Mouse (Mus musculus) hindbrain, embryonic 12.5 days (tissue): ENCODE results near the gene Capza3. TPM values are rescaled to one million over a fixed set of nuclear protein-coding genes. Genes with fewer than 3 reads are reported as not detected.
A peak's percentile ranks its signal among the peaks of the same experiment; 100 is the strongest.

Experiments
- ATAC-seq: fragments of 200-750 bp; cut with Nextera tagmentation; 2 replicates; pipeline ENCODE4 v1.8.0; 2017; ENCODE audit warnings: moderate TSS enrichment; ENCODE audit not compliant: low FRiP score
- H3K27ac ChIP-seq: fragments of 300-500 bp; sonication (generic); 2 replicates; pipeline ENCODE4 v1.5.1; 2016; ENCODE audit warnings: mild to moderate bottlenecking
- H3K27me3 ChIP-seq: fragments of 300-500 bp; sonication (generic); 2 replicates; pipeline ENCODE4 v1.6.1; 2016; ENCODE audit warnings: mild to moderate bottlenecking
- H3K36me3 ChIP-seq: fragments of 300-500 bp; sonication (generic); 2 replicates; pipeline ENCODE4 v1.6.1; 2016; ENCODE audit warnings: mild to moderate bottlenecking
- H3K4me1 ChIP-seq: fragments of 300-500 bp; sonication (generic); 2 replicates; pipeline ENCODE4 v1.6.1; 2016
- H3K4me2 ChIP-seq: fragments of 300-500 bp; sonication (generic); replicated peaks from 2 replicates; pipeline ENCODE4 v1.6.1; 2016; ENCODE audit warnings: mild to moderate bottlenecking
- H3K4me3 ChIP-seq: fragments of 300-500 bp; sonication (generic); 2 replicates; pipeline ENCODE4 v1.5.1; 2016; ENCODE audit warnings: mild to moderate bottlenecking
- H3K9ac ChIP-seq: fragments of 300-500 bp; sonication (generic); 2 replicates; pipeline ENCODE4 v1.6.1; 2016; ENCODE audit warnings: mild to moderate bottlenecking, moderate library complexity
- H3K9me3 ChIP-seq: fragments of 300-500 bp; sonication (generic); replicated peaks from 2 replicates; pipeline ENCODE4 v1.6.1; 2016; ENCODE audit warnings: mild to moderate bottlenecking
- WGBS: fragments of 180-500 bp; shearing (Covaris S2); methylation state at CpG from one replicate; pipeline ENCODE4 v1.1.7; 2016; 5-methylcytosine and 5-hydroxymethylcytosine counted together
- polyA plus RNA-seq: library from polyadenylated mRNA; unstranded; fragments of >200 nt; fragmentation: Nextera tagmentation; extraction: Ambion mirVana; gene quantifications from 2 replicates; pipeline ENCODE4 v1.2.1, GENCODE M21; 2016

Capza3 gene
- polyA plus RNA-seq = not detected in 2 replicates

DNA sequence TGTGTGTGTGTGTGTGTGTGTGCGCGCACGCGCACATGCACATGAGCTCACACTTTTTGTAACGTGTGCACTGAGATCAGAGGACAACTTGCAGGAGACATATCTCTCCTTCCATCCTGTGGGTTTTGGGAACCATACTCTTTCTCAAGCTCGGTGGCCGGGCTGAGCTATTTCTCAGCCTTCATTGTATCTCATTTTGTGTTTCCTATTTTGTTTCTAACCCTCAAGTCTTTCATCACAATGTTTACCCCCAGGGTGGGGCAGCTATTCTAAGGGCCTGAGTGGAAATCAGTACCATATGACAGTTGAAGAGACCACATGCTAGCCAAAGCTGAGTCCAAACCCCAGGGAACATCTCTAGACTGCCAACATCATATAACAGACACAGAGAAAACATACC is at the start of gene Capza3:
Capza3 (plus strand) TSS at position 301 of the 400 bp plus-strand sequence.
- no peaks in the 10 kb centered on the region for H3K27me3 ChIP-seq
- H3K36me3 ChIP-seq = no peaks in the 10 kb centered on the region
- no peak within 1 kb of the TSS for H3K27ac ChIP-seq
- no peak within 1 kb of the TSS for H3K4me3 ChIP-seq
- H3K4me1 ChIP-seq = no peaks in the 10 kb centered on the region
- no peak within 1 kb of the TSS for H3K4me2 ChIP-seq
- no peak within 1 kb of the TSS for H3K9ac ChIP-seq
- no peak for ATAC-seq
- no peaks in the 10 kb centered on the region for H3K9me3 ChIP-seq
- 88% methylated on average over 7 of the region's 7 CpGs for WGBS

DNA sequence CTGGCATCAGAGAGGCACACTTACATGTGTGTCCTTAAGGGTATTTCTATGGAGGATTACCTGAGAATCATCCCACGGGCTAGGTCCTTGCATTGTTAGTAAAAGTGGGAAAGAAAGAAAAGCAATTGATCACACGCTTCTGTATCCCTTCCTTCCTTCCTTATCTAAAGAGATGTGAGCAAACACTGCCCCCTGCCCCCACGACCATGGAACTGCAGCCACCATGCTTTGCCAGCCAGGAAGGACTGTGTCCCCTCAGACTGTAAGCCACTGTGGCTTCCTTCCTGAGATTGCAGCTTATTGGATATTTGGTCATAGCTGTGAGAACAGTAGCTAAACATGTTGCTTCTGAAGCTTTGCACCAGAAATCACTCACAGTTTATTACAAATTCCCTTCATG is 35.9 kb upstream of the Capza3 start:
- no peak for ATAC-seq
- Histone ChIP-seq H3K4me3 (no peak overlapping the region), H3K4me1 (no peaks in the 10 kb centered on the region), H3K4me2 (no peak overlapping the region), H3K36me3 (no peaks in the 10 kb centered on the region), H3K9ac (no peak overlapping the region), H3K9me3 (peaks cover 6% of the 10 kb centered on the region; the same call in 1 of the 2 replicates), H3K27me3 (no peaks in the 10 kb centered on the region), H3K27ac (no peak overlapping the region)
- 86% methylated on average over 3 of the region's 3 CpGs for WGBS

DNA sequence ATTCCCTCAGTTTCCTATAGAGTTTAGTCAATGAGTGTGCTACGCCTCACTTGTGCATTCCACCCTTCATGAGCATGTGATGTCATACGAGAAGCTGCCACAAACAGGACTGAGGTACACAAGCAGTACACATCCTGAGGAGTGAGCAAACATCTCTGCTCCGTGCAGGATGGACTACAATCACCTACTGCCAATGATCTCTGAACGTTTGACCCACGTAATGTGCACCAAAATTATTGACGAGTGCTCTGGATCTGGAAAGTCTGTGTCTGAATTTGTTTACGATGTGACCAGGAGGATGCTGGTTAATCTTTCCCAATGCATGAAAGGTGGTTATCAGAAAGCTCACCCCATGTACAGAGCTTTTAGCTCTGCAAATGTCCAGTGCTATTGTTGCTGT is 16.6 kb upstream of the Capza3 start:
- H3K4me3 ChIP-seq = no peak overlapping the region
- no peak overlapping the region for H3K9ac ChIP-seq
- ATAC-seq = no peak
- no peak overlapping the region for H3K4me2 ChIP-seq
- H3K4me1 ChIP-seq = no peaks in the 10 kb centered on the region
- H3K27me3 ChIP-seq = no peaks in the 10 kb centered on the region
- no peaks in the 10 kb centered on the region for H3K9me3 ChIP-seq
- WGBS = 85% methylated on average over 7 of the region's 7 CpGs
- no peak overlapping the region for H3K27ac ChIP-seq
- H3K36me3 ChIP-seq = no peaks in the 10 kb centered on the region

DNA sequence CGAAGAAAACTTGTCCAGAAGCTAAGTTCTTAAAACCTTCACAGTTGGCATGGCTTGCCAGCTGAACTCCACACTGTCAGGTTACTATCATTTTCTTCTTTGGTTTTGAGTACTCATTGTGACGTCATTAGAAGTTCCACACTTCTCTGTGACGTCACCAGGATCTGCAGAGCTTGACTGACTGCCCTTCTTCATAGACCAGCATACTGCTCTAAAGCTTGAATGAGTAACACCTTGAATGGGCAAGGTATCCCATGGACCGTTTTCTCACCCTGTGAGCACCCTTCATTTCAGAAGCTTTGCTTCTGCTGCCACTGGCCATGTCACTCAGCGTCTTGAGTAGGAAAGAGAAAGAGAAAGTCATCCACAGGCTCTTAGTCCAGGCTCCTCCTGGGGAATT is 305 bp downstream of the Capza3 start, which contains the start of gene Plcz1:
Plcz1 (minus strand) TSS at position 101 of the 400 bp plus-strand sequence.
- WGBS = 88% methylated on average over 5 of the region's 5 CpGs
- ATAC-seq = no peak
- Histone ChIP-seq H3K4me3 (no peak within 1 kb of the TSS), H3K27me3 (no peaks in the 10 kb centered on the region), H3K9ac (no peak within 1 kb of the TSS), H3K9me3 (no peaks in the 10 kb centered on the region), H3K36me3 (no peaks in the 10 kb centered on the region), H3K4me1 (no peaks in the 10 kb centered on the region), H3K27ac (no peak within 1 kb of the TSS), H3K4me2 (no peak within 1 kb of the TSS)

DNA sequence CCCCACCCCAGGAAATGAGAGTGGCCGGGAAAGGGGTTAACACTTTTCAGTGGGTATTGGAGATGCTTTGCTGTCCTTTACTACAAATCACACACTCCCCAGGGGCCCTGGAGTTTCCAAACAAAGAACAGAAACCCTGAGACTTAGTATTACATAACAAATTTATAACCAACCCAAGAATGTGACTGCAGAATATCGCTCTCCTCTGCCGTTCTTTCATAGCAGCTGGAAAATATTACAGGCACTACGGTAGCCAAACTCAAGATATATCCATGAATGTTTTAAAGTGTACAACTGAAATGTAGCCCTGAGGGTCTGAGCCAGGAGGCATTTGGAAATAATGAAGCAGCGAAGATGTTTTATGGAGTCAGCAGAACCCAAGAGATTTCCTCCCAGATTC is 10.4 kb downstream of the Capza3 start:
- 86% methylated on average over 5 of the region's 5 CpGs for WGBS
- no peak for ATAC-seq
- no peak overlapping the region for H3K4me2 ChIP-seq

DNA sequence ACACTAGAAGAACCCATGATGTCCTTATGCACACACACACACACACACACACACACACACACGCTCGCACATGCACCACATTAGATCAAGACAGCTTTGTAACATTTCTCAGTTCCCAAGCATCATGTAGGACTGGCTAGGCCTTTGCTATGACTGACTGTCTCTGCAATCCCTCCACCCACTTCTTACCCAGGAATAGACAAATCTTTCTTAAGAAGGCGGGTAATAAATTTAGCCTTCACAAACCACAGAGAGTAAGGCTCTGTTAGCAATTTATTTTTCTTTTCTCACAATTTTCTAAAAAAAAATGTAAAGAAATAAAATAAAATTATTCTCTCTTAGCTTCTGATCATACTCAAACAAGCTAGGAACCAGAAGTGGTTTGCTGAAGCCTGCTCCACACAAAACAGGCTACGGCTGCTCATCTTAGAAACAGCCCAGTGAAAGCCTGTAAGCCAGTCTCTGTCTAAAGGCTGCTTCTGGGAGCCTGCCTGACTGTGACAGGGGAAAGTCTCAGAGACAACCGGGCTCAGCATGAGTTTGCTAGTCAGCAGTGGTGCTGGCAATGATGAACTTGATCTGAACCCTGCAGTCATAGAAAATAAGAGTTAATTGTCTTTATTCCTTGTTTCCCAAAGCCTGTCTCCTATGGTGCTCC is 13.3 kb downstream of the Capza3 start:
- H3K27ac ChIP-seq = no peak overlapping the region
- no peaks in the 10 kb centered on the region for H3K4me1 ChIP-seq
- no peaks in the 10 kb centered on the region for H3K36me3 ChIP-seq
- ATAC-seq = no peak
- no peak overlapping the region for H3K4me2 ChIP-seq
- no peak overlapping the region for H3K4me3 ChIP-seq
- no peaks in the 10 kb centered on the region for H3K9me3 ChIP-seq
- H3K27me3 ChIP-seq = no peaks in the 10 kb centered on the region
- no peak overlapping the region for H3K9ac ChIP-seq
- 73% methylated on average over 5 of the region's 5 CpGs for WGBS

More for the DNA sequence above, 10.4 kb downstream of the Capza3 start:
- Histone ChIP-seq H3K27ac (no peak overlapping the region), H3K9me3 (no peaks in the 10 kb centered on the region), H3K36me3 (no peaks in the 10 kb centered on the region), H3K9ac (no peak overlapping the region), H3K27me3 (no peaks in the 10 kb centered on the region), H3K4me1 (no peaks in the 10 kb centered on the region), H3K4me3 (no peak overlapping the region)

DNA sequence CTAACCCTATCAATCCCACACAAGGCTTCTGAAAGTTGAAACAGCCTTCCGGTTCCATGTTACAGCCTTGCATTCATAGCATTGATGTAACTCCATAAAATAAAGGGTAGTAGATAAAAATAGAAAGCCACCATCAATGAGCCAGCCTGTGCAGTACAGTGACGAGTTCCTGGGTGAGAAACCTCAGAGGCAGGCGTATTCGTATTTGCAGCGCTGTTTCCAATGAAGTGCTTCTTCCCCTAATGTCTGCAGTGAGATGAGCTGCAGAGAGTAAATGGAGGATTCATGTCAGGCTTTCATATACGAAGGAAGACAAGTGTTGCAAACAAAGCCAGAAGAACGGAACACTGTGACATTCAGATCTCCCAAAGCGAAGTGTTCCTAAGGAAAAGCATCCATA is 28.1 kb downstream of the Capza3 start:
- no peaks in the 10 kb centered on the region for H3K36me3 ChIP-seq
- H3K9ac ChIP-seq = no peak overlapping the region
- H3K4me3 ChIP-seq = no peak overlapping the region
- 0 out of 2 replicates have a peak, but pooled peaks cover 8% of the 10 kb centered on the region for H3K9me3 ChIP-seq
- H3K4me2 ChIP-seq = no peak overlapping the region
- H3K27ac ChIP-seq = no peak overlapping the region
- no peaks in the 10 kb centered on the region for H3K27me3 ChIP-seq
- H3K4me1 ChIP-seq = no peaks in the 10 kb centered on the region
- no peak for ATAC-seq
- WGBS = 89% methylated on average over 8 of the region's 8 CpGs

DNA sequence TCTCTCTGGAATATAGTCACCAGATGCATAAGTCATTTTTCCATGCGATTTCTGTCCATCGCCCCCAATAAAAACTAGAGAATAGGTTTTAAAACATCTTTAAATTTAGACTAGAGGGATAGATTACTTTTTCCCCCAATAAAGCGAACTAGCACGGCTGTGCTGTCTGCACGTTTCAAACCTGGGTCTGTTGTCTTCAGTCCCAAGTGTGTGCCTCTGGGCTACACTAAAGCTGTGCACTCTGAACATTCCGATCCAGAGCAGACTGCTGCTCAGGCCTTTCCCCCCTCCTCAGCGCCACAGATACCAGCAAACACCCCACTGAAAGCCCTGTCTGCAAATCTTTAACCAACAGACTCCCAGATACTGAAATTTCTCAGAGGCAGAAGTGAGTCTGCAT is 39.9 kb downstream of the Capza3 start:
- Histone ChIP-seq H3K4me2 (no peak overlapping the region), H3K9ac (no peak overlapping the region), H3K27me3 (no peaks in the 10 kb centered on the region), H3K36me3 (no peaks in the 10 kb centered on the region), H3K9me3 (no peaks in the 10 kb centered on the region; the same call in 1 of the 2 replicates), H3K4me1 (no peaks in the 10 kb centered on the region), H3K4me3 (no peak overlapping the region), H3K27ac (no peak overlapping the region)
- no peak for ATAC-seq
- 92% methylated on average over 7 of the region's 7 CpGs for WGBS

DNA sequence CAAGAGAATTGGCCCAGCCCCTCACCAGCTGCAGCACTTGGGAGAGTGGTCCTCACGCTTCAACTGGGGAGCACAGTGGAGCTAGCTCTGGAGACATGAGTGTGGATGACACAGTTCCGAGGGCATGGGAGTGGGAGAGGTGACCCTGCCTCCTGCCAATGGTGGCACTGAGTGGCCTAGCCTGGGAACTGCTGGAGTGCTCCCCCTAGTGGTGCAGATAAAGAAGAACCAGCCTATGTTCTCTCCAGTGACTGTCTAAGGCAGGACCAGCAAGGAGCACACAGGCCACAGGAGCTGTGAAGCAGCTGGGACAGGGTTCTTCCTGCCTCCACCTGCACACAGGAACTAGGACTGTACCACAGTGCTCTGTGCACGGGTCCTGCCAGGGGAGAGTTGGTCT is 40.7 kb downstream of the Capza3 start:
- Histone ChIP-seq H3K4me1 (no peaks in the 10 kb centered on the region), H3K4me3 (no peak overlapping the region), H3K9ac (no peak overlapping the region), H3K36me3 (no peaks in the 10 kb centered on the region), H3K9me3 (no peaks in the 10 kb centered on the region; the same call in 1 of the 2 replicates), H3K27ac (no peak overlapping the region), H3K27me3 (no peaks in the 10 kb centered on the region), H3K4me2 (no peak overlapping the region)
- 0 out of 2 replicates have a peak, but pooled peaks have one; percentile 40 for ATAC-seq
- 80% methylated on average over 3 of the region's 3 CpGs for WGBS

DNA sequence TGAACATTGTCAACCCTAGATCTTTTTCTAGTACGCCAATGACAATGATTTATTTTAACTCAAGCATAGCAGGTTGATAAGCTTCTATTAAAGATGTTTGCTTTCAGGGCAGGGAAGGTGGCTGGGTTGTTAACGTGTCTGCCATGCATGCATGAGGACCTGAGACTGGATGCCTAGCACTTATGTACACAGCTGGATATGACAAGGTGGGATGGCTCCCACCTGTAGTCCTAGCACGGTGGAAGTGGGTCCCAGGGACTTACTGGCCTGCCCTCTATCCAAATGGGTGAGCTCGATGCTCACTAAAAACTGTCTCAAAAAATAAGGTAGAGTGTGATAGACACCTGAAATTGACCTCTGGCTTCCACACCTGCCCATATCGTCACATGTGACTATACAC is 48.8 kb downstream of the Capza3 start:
- no peaks in the 10 kb centered on the region for H3K4me1 ChIP-seq
- H3K4me2 ChIP-seq = no peak overlapping the region
- WGBS = 89% methylated on average over 5 of the region's 5 CpGs

More for the DNA sequence above, 48.8 kb downstream of the Capza3 start:
- Histone ChIP-seq H3K27ac (no peak overlapping the region), H3K36me3 (no peaks in the 10 kb centered on the region), H3K4me3 (no peak overlapping the region), H3K9ac (no peak overlapping the region), H3K27me3 (no peaks in the 10 kb centered on the region), H3K9me3 (no peaks in the 10 kb centered on the region)
- no peak for ATAC-seq

Other genes starting within 250 kb of the Capza3 start
- 0.10 TPM in 1 of 2 replicates, not detected in the other for gene Plcz1, start 205 bp downstream of the Capza3 start, polyA plus RNA-seq